Mouse (Mus musculus) thymus, postnatal 14 days (tissue): ENCODE data around the gene Dcaf12l1.
A peak's percentile ranks its signal among the peaks of the same experiment; 100 is the strongest.
"Not testable (repeated sequence)": the region's sequence is repeated elsewhere in the genome, so short reads cannot be mapped to it uniquely, and the experiment has no call there.

ENCODE experiments used
- DNase-seq: peaks from one replicate; pipeline ENCODE4 v3.0.0; 2021

Dcaf12l1 gene

GRCm38 (mm10) chrX:44789761-44790411 lies at the start of gene Dcaf12l1:
Gene Dcaf12l1 (minus strand): TSS chrX:44790197.
- DNase-seq: peak; percentile 7

GRCm38 (mm10) chrX:44809356-44809755 lies 19.4 kb upstream of the Dcaf12l1 start:
- DNase-seq: not testable (repeated sequence)

DNA sequence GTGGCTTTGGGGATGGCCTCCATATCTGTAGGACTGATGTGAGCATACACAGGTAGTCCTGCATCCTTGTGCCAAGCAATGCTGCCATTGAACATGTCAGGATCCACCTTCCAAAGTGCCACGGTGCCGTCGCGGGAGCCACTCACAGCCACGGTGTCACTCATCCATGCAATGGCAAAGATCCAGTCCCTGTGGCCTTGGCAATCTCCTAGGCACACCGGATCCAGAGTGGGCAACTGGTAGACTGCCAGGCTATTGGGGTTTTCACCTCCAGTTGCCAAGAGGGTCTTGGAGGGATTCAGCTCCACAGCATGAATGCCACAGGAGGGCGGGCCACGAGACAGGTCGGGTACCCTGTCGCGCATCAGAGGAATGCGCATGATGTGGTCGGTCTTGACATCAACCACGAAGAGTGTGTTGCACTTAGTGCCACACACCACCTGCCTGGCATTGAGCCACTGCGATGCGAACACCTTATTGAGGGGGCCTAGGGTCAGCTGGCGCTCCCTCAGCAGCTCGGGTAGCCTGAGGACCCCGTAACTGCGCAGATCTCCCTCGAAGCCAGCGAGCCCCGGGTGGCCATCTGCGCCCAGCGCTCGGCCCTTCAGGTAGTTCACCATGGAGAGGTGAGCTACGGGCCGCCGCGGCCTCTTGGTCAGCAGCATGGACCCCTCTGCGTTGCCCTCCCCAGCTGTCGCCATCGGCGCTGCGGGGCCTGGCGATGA lies 799 bp downstream of the Dcaf12l1 start:
- DNase-seq: no peak
